Mouse (Mus musculus) heart, postnatal 10 days (tissue): ENCODE measurements at regions not wholly inside any gene's neighbourhood (a gene's known extent, or its start where the extent isn't known, plus 50 kb on each side); places are given as distances from the start of the nearest gene placed in this dataset.

Experiments
- DNase-seq, 2 experiments: peaks; one replicate each; pipeline ENCODE4 v3.0.0; 2021
- intact Hi-C: fragments of 180-260 bp; cut with DNase I; formaldehyde crosslinking; loops from one replicate; pipeline ENCODE4 v1.15.1; 2025

DNA sequence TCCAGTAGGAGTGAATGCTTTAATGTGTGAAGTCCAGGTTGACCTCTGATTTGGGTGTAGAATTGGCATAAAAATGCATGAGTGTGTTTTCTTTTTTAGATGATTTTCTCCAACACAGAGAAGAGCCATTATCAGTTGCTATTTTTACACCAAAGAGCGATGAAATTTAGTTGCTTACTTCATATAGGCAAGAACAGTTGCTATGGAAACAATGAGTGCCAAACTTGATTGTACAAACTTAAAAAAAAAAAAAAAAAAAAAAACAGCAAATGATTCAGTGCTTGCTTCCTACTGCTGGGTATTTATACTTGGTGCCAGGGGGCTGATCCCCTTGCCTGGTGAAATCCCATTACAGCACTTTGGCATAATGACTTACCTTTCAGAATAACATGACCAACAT lies 268.0 kb downstream of the Sec23a start:
- intact Hi-C loops: no loop called here
- no peak for DNase-seq

DNA sequence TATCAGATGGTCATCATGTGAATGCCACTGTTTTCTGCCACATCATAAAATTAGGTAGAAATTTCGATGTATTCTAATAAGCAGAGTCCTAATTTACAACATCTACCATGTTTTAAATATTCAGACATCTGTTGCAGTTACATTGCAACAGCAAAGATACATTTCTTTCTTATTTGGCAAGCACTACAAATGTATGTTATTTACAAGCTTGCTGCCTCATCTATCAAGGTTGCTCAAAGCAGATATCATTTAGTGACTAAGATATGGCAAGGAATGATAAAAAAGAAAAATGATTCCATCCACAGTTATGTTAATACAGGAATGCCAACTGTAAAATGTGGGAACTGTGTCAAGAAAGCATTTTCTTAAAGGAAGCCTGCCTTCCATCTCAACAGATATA lies 283.7 kb downstream of the Sec23a start:
- intact Hi-C loops: no loop called here
- DNase-seq: no peak

GRCm38 (mm10) chr12:58727547-58727946 lies 284.3 kb downstream of the Sec23a start:
- intact Hi-C loops: no loop called here
- DNase-seq: no peak

GRCm38 (mm10) chr12:58717908-58718307 lies 293.9 kb downstream of the Sec23a start:
- intact Hi-C loops: no loop called here
- DNase-seq: no peak

GRCm38 (mm10) chr12:58714207-58714606 lies 297.6 kb downstream of the Sec23a start:
- intact Hi-C loops: no loop called here
- no peak for DNase-seq

GRCm38 (mm10) chr12:58695680-58696079 lies 316.1 kb downstream of the Sec23a start:
- intact Hi-C loops: no loop called here
- no peak for DNase-seq

- intact Hi-C loops: no loop called here
- no peak for DNase-seq
These were observed 341.7 kb downstream of the Sec23a start for GRCm38 (mm10) chr12:58669914-58670635.

DNA sequence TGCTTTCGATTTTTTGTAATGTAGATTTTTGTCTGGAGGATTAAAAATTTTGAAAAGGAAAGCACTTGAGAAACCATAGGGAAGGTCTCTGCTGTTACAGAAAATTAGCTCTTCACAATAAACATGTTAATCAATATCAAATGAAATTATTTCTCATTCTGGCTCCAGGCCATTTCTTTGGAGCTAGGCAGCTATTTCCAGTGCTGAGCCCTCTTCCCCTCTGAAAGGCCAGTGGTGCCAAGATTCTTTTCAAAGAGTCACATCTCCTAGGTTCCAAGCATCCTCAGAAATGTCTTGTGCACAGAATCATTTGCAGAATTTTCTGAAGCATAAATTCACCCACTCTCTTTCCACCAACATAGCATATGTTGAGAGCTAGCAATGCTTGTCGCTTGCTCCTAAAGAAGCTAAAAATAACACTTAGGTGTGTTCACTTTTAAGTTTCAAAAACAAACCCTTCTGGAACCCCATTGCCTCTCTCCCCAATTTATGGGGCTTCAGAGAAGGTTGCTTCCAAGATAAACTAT lies 357.2 kb downstream of the Sec23a start:
- DNase-seq: no peak
- intact Hi-C loops: no loop called here

GRCm38 (mm10) chr12:58653751-58654150 lies 358.1 kb downstream of the Sec23a start:
- DNase-seq: no peak
- intact Hi-C loops: no loop called here

- no peak for DNase-seq
- intact Hi-C loops: no loop called here
These were observed 358.6 kb downstream of the Sec23a start for GRCm38 (mm10) chr12:58653222-58653621.

DNA sequence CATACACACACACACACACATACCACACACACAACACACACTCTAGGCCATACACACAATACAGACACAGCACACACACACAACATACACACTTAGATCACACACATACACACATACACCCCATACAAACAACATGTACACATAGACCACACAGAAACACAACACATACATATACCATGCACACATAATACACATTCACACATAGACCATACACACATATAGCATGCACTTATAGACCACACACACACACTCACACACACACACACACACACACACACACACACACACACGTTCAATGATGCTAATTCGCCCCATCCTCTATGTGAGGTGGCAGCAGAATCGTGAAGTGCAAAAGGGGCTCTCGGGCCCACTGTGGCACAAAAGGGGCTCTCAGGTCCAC lies 359.1 kb downstream of the Sec23a start:
- intact Hi-C loops: no loop called here
- no peak for DNase-seq

GRCm38 (mm10) chr12:58648322-58648721 lies 363.5 kb downstream of the Sec23a start:
- intact Hi-C loops: no loop called here
- DNase-seq: no peak

GRCm38 (mm10) chr12:58643843-58644242 lies 368.0 kb downstream of the Sec23a start:
- intact Hi-C loops: no loop called here
- DNase-seq: no peak

DNA sequence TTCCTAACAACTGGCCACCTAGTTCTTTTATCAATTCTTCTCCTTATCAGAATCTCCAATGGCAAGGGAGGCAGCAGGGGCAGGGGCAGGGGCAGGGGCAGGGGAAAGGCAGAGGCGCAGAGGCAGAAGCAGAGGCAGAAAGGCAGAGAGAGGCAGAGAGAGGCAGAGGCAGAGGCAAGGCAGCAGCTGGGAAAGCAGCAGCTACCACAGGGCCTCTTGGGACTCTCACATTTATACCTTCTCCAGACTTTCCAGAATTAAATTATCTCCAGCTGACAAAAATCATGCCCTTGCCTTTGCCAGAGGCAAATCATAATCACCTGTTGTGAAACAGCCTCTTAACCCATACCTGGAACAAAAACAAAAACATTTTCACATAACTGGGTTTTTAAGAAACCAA lies 370.4 kb upstream of the Clec14a start:
- DNase-seq: no peak
- intact Hi-C loops: loop anchor here (5.0 to 10.0 kb wide), 4 partner anchors 372 to 812 kb away; partner anchors contain the start of genes Clec14a and Sstr1

- intact Hi-C loops: loop anchor here (5.0 to 10.0 kb wide), 4 partner anchors 371 to 811 kb away; partner anchors contain the start of genes Clec14a and Sstr1
- DNase-seq: peak; percentile 22 to 39
These were observed 369.2 kb upstream of the Clec14a start for GRCm38 (mm10) chr12:58638260-58638659.

DNA sequence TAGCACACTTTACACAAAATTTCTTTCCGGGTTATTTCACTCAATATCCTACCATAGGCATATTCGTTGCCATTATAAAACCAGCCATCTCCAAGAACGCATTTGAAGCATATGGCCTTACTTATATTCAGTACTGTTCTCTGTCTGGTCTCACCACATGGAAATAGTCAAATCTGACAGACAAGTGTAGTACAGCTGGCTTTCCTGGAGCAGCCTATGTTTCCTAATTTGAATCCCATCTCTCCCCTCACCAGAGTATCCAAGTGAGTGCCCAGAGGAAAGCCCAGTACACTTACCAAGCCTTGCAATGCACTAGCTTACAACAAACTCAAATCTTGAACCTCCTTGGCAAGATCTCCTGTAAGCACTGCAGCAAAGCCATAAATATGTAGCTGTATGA lies 363.4 kb upstream of the Clec14a start:
- intact Hi-C loops: loop anchor here (10.0 kb wide), 1 partner anchor 728 kb away; no protein-coding TSS in a partner anchor
- DNase-seq: no peak

GRCm38 (mm10) chr12:58628817-58629216 lies 359.7 kb upstream of the Clec14a start:
- DNase-seq: no peak
- intact Hi-C loops: no loop called here

GRCm38 (mm10) chr12:58625144-58625543 lies 356.1 kb upstream of the Clec14a start:
- intact Hi-C loops: no loop called here
- no peak for DNase-seq

- no peak for DNase-seq
- intact Hi-C loops: no loop called here
These were observed 350.6 kb upstream of the Clec14a start for GRCm38 (mm10) chr12:58619508-58620310.

DNA sequence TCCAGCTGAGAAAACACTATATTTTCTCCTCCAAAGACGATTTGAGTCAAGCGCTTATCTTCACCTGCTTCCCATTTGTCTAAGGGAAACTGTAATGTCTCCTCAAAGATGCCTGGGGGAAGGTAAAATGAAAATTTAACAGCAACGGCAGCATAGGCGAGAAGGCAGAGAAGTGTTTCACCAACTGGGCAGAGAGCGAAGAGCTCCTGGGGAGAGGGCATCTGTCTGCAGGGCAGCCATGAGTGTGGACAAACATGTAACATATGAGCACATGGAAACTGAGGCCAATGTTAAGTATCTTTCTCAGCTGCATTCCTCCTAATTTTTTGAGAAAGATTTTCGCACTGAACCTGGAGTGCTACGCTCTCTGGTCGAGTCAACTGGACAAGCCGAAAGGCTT lies 325.7 kb upstream of the Clec14a start:
- DNase-seq: no peak
- intact Hi-C loops: no loop called here

DNA sequence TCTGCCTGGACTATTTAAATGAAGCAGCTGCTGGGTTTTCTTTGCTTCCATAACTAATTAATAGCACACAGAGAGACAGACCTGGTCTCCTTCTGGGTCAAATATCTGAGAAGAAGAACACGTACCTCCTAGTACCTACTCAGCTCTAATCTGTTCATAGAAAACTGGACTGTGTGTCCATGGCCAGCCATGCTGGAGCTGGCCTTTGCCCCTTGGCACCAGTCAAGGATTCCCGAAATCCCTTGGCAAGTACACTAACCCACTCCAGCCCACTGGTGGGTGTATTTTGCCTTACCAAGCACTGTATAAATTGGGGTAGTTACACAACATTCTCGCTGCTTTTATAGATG lies 322.4 kb upstream of the Clec14a start:
- intact Hi-C loops: no loop called here
- DNase-seq: no peak
